Mouse (Mus musculus) forelimb bud, embryonic 11.5 days (tissue): ENCODE data around the gene Prickle3.

Source experiments
- DNase-seq: peaks from one replicate; pipeline ENCODE4 v3.0.0-alpha.2; 2012; ENCODE audit warnings: low read depth, low spot score

Gene Prickle3

GRCm38 (mm10) chrX:7657221-7657639, at the start of gene Prickle3:
Prickle3 (plus strand) TSS chrX:7657260.
- no peak for DNase-seq

GRCm38 (mm10) chrX:7610035-7610434, 47.0 kb upstream of the Prickle3 start:
- no peak for DNase-seq

- DNase-seq: no peak
These were observed 46.4 kb upstream of the Prickle3 start for GRCm38 (mm10) chrX:7610536-7611258.

GRCm38 (mm10) chrX:7617889-7618551, 39.0 kb upstream of the Prickle3 start:
- DNase-seq: no peak

- no peak for DNase-seq
These were observed 24.5 kb upstream of the Prickle3 start for GRCm38 (mm10) chrX:7632560-7632959.

GRCm38 (mm10) chrX:7635101-7635500, 22.0 kb upstream of the Prickle3 start:
- DNase-seq: no peak

- DNase-seq: peak; percentile 77
These were observed 18.5 kb upstream of the Prickle3 start, which contains the start of gene Syp for GRCm38 (mm10) chrX:7638401-7639091. Syp (plus strand) TSS chrX:7638471.

- DNase-seq: no peak
These were observed 17.3 kb upstream of the Prickle3 start for GRCm38 (mm10) chrX:7639536-7640325.

GRCm38 (mm10) chrX:7640785-7641184, 16.3 kb upstream of the Prickle3 start:
- no peak for DNase-seq

- peak; percentile 69 for DNase-seq
These were observed 11.7 kb upstream of the Prickle3 start for GRCm38 (mm10) chrX:7645349-7645748.

- peak; percentile 90 for DNase-seq
These were observed 8.3 kb upstream of the Prickle3 start for GRCm38 (mm10) chrX:7648671-7649304.

- no peak for DNase-seq
These were observed 1.1 kb downstream of the Prickle3 start for GRCm38 (mm10) chrX:7658031-7658784.

GRCm38 (mm10) chrX:7658785-7659589, 1.9 kb downstream of the Prickle3 start:
- no peak for DNase-seq

GRCm38 (mm10) chrX:7661086-7661485, 4.0 kb downstream of the Prickle3 start:
- no peak for DNase-seq

- DNase-seq: no peak
These were observed 5.9 kb downstream of the Prickle3 start for GRCm38 (mm10) chrX:7662936-7663335.

- DNase-seq: no peak
These were observed 7.7 kb downstream of the Prickle3 start for GRCm38 (mm10) chrX:7664791-7665190.

GRCm38 (mm10) chrX:7665739-7666502, 8.9 kb downstream of the Prickle3 start:
- DNase-seq: no peak

- peak; percentile 52 for DNase-seq
These were observed 13.4 kb downstream of the Prickle3 start for GRCm38 (mm10) chrX:7670390-7670881.
